19 mouse cellular contexts compared by ENCODE assay signal in genomic region chr11:60981693-60982486, GRCm38 (mm10). TPM values are rescaled to one million over a fixed set of nuclear protein-coding genes. Genes with fewer than 3 reads are reported as not detected.
DNase-seq lines count a peak whose midpoint lies in the region; ATAC-seq lines count a peak whose summit lies in the region.
"Had no signal": no experiment of that assay in that cellular context is flagged by ENCODE, and none has a peak within 500 bp of the region (broad histone marks: within the 10 kb centered on the region; RNA-seq: fewer than 3 reads in every experiment).

No protein-coding gene starts in this region.

- no peak overlapping the region for H3K27ac ChIP-seq in midbrain, embryonic 16.5 days (ENCODE audit: low read length)
- H3K27ac ChIP-seq: embryonic facial prominence, embryonic 13.5 days; forebrain, embryonic 10.5 days; kidney, embryonic 15.5 days; left cerebral cortex, adult 2 months; neural tube, embryonic 12.5 days had no signal

- 59% methylated on average over 14 of the region's 14 CpGs for WGBS in midbrain, embryonic 16.5 days

- peak; percentile 66; the same call in 1 of the 2 replicates for ATAC-seq in midbrain, embryonic 16.5 days
- no peak for ATAC-seq in erythroid progenitor cell, adult 5-6 weeks (replicated peaks; ENCODE audit: low FRiP score, poor library complexity, severe bottlenecking)
- ATAC-seq: inflammation-experienced regulatory T-cells, adult 6 months had no signal

- no peaks in the 10 kb centered on the region for H3K27me3 ChIP-seq in midbrain, embryonic 16.5 days (ENCODE audit: control insufficient read depth, insufficient read depth, low read depth, low read length)
- H3K27me3 ChIP-seq: CH12.LX; embryonic facial prominence, embryonic 13.5 days; kidney, embryonic 15.5 days; neural tube, embryonic 12.5 days had no signal

- no peak overlapping the region for H3K9ac ChIP-seq in midbrain, embryonic 16.5 days (ENCODE audit: low read depth, low read length)
- H3K9ac ChIP-seq: embryonic facial prominence, embryonic 13.5 days; kidney, embryonic 15.5 days; neural tube, embryonic 12.5 days had no signal

- intact Hi-C loops in left cerebral cortex, postnatal 14 days (cut with DNase I), result no loop called here
- intact Hi-C loops in left cerebral cortex, postnatal 4 days (cut with DNase I), result no loop called here

- H3K36me3 ChIP-seq in midbrain, embryonic 16.5 days (ENCODE audit: control insufficient read depth, insufficient read depth, low read length), result no peaks in the 10 kb centered on the region
- H3K36me3 ChIP-seq: embryonic facial prominence, embryonic 13.5 days; forebrain, embryonic 10.5 days; kidney, embryonic 15.5 days; neural tube, embryonic 12.5 days had no signal

- no peak overlapping the region for H3K4me2 ChIP-seq in midbrain, embryonic 16.5 days (ENCODE audit: low read length)
- H3K4me2 ChIP-seq: embryonic facial prominence, embryonic 13.5 days; kidney, embryonic 15.5 days; neural tube, embryonic 12.5 days had no signal

- H3K9me3 ChIP-seq in midbrain, embryonic 16.5 days (replicated peaks; ENCODE audit: control insufficient read depth, low read length, poor library complexity, severe bottlenecking), result no peaks in the 10 kb centered on the region
- H3K9me3 ChIP-seq: embryonic facial prominence, embryonic 13.5 days; forebrain, embryonic 10.5 days; kidney, embryonic 15.5 days; neural tube, embryonic 12.5 days had no signal

- peak; percentile 19 for DNase-seq in adrenal gland, postnatal 10 days
- no peak for DNase-seq in adrenal gland, postnatal 4 days (ENCODE audit: low spot score in 2 of 2)
- peak; percentile 21 to 42 for DNase-seq in left cerebral cortex, postnatal 14 days (ENCODE audit: low spot score in 2 of 2)
- no peak for DNase-seq in left cerebral cortex, postnatal 4 days
- DNase-seq in right cerebral cortex, adult 18-20 months, result peak; percentile 8
- DNase-seq in right cerebral cortex, postnatal 4 days, result no peak
- DNase-seq: gastrocnemius, postnatal 25 days; liver; lung, postnatal 14 days; thymus, postnatal 25 days had no signal

- H3K4me1 ChIP-seq in midbrain, embryonic 16.5 days (ENCODE audit: control insufficient read depth, insufficient read depth, low read length), result no peaks in the 10 kb centered on the region
- H3K4me1 ChIP-seq: neural tube, embryonic 12.5 days had no signal

- no peak overlapping the region for H3K4me3 ChIP-seq in midbrain, embryonic 16.5 days (ENCODE audit: low read depth, low read length)
- H3K4me3 ChIP-seq: embryonic facial prominence, embryonic 13.5 days; forebrain, embryonic 10.5 days; kidney, embryonic 15.5 days; left cerebral cortex, adult 2 months; neural tube, embryonic 12.5 days had no signal

RNA-seq across cellular contexts. Expression of gene Kcnj12, which starts 40.5 kb away (rescaled TPM):
- 1 to 10 TPM; 2.3 to 2.9 TPM for total RNA-seq in adrenal gland, postnatal 10 days (2021)
- total RNA-seq in adrenal gland, postnatal 4 days (2021), result 1 to 10 TPM; 3.5 to 3.6 TPM
- total RNA-seq in left cerebral cortex, postnatal 14 days (2021), result 10 to 100 TPM; 12.9 to 13.5 TPM
- total RNA-seq in left cerebral cortex, postnatal 4 days (2021), result 1 to 10 TPM; 5.3 TPM
- 3.8 TPM in 2 replicates for polyA plus RNA-seq in midbrain, embryonic 16.5 days (2015; fragmentation: Nextera tagmentation; extraction: Ambion mirVana)
- total RNA-seq in erythroid progenitor cell, adult 5-6 weeks (2015; ENCODE audit: low replicate concordance), result not detected in 2 replicates
- not detected in 2 replicates for total RNA-seq in erythroid progenitor cell, adult 5-6 weeks (2017; ENCODE audit: low replicate concordance)
- total RNA-seq: CH12.LX had no signal
- polyA plus RNA-seq: inflammation-experienced regulatory T-cells, adult 6 months had no signal

RNA-seq across cellular contexts. Expression of gene Map2k3, which starts 50.1 kb away (rescaled TPM):
- 10 to 100 TPM; 64.6 to 81.5 TPM for total RNA-seq in adrenal gland, postnatal 10 days (2021)
- 10 to 100 TPM; 92.4 to 93.9 TPM for total RNA-seq in adrenal gland, postnatal 4 days (2021)
- 10 to 100 TPM; 12.1 to 14.7 TPM for total RNA-seq in left cerebral cortex, postnatal 14 days (2021)
- total RNA-seq in left cerebral cortex, postnatal 4 days (2021), result 10 to 100 TPM; 16.7 to 17.3 TPM
- polyA plus RNA-seq in midbrain, embryonic 16.5 days (2015; fragmentation: Nextera tagmentation; extraction: Ambion mirVana), result 27.1 and 29.5 TPM in 2 replicates
- 105 and 148 TPM in 2 replicates for total RNA-seq in erythroid progenitor cell, adult 5-6 weeks (2015; ENCODE audit: low replicate concordance)
- total RNA-seq in erythroid progenitor cell, adult 5-6 weeks (2017; ENCODE audit: low replicate concordance), result 93.2 and 132 TPM in 2 replicates

Comparison
In these comparisons a context has a peak if more than half of its experiments do, and no peak if none do; other contexts are left out.
1. DNase-seq: peak in adrenal gland, postnatal 10 days (single experiment), left cerebral cortex, postnatal 14 days (2 of 2) and right cerebral cortex, adult 18-20 months (single experiment); none in adrenal gland, postnatal 4 days (0 of 2), left cerebral cortex, postnatal 4 days (single experiment) and right cerebral cortex, postnatal 4 days (single experiment).